Mouse (Mus musculus) cerebellum, postnatal 10 days (tissue): ENCODE data around the gene Fndc3c1.
A peak's percentile ranks its signal among the peaks of the same experiment; 100 is the strongest.

Experiments
- DNase-seq, 2 experiments: peaks; one replicate each; pipeline ENCODE4 v3.0.0; 2021; ENCODE audit warnings: mixed read lengths in 2 of 2

Gene Fndc3c1

DNA sequence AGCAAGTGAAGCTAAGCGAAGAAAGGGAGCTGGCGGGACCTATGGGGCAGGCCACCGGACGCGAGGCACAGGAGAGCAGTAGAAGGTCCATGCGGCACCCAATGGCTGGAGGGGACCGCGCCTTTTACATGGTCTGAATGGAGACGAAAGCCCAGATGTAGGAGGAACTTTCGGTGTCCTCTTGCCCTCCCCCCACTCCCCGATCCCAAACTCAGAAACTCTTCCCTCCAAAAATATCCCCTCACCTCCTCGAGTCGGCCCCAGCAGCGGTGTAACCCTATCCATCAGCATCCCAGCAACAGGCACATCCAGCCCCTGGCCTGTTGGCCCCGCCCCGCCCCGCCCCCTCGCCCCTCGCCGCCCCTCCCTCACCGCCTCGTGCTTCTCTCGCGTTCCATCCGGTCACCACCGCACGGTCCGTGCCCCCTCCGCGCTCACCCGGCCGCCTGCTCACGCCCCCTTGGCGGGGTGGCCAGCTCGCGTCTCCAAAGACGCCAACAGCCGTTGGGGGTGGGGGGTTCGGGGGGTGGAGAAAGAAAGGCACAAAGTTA, at the start of gene Fndc3c1:
Fndc3c1 (minus strand) TSS at position 301 of the 551 bp plus-strand sequence.
- DNase-seq, result peak; percentile 9 to 27

DNA sequence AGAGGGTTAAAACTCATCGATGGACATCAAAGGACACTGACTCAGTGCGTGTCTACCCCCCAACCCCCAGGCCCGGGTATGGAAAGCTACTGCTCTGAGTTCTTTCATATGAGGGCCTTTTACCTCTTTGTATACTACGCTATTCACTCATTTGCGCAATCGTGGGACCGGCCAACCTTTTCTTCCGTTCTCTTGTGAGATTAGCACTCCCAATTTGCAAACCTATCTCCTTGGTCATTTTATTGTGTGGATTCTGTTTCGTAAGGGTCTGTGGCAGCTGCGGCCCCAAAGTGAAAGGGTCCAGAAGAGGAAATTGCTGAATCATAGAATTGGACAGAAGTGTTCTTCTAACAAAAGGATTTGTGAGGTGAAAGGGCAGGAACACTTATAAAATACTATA, 1.2 kb upstream of the Fndc3c1 start:
- no peak for DNase-seq

DNA sequence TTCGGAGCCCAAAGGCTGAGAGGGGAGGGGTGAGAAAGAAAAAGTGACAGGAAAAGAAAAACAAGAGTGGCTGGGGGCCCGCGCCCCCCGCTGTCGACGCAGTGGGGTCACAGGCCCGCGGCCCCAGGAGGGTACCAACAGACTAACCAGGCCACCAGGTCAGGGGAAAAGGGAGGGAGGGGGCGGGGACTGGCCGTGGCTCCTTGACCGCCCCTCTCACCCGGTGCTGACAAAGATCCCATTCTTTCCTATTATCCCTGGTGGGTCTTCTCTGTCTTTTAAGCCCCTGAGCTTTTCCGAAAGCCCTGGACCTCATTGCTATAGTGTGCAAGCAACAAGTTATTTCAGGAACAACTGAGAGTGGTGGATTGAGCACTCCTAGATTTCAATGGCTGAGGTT, 470 bp upstream of the Fndc3c1 start:
- DNase-seq, result no peak

DNA sequence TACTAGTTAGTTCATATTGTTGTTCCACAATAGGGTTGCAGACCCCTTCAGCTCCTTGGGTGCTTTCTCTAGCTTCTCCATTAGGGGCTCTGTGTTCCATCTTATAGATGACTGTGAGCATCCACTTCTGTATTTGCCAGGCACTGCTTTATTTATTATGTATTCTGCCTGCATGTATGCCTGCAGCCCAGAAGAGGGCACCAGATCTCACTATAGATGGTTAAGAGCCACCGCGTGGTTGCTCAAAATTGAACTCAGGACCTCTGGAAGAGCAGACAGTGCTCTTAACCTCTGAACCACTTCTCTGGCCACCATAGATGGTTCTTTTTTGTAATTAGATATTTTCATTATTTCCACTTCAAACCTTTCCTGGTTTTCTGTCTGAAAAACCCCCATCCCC, 5.3 kb downstream of the Fndc3c1 start:
- peak in 1 of 2 experiments; percentile 1 for DNase-seq

DNA sequence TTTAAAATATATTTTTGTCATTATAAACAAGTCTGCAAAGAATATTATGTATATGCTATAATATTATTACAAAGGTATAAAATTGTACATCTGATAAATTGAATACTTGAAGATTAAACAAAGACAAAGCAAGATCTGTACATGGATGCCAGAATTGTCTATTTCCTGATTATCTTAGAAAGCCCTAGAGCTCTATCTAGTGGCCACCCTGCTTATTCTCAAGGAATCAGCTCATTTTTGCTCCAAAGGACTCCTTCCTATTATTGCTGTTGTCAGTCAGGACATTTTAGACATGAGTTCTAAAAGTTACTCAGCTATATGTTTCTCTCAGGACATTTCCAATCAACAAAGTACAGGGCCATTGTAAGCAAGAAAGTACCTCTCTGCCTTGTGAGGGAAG, 99.9 kb downstream of the Fndc3c1 start:
- peak; percentile 3 to 15 for DNase-seq

DNA sequence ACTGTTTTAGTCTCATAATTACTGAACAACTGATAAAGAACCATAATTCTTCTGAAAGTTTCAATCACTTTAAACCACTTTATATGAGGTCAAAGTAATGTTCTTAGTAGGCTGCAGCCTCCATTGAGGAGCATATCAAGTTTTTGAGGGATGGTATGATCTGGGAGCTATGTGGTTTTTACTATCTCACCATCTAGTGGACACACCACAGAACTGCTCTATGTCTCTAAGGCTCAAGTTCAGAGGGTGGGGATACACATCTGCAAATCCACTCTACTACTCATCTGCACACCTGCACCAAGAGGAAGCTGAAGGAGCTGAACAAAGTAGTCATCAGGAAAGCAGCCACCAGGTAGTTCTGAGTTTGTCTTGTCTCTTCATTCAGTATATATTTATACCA, 104.6 kb downstream of the Fndc3c1 start:
- DNase-seq, result no peak
